Mouse (Mus musculus) intestine, embryonic 14.5 days (tissue): ENCODE measurements around the gene March4. TPM values are rescaled to one million over a fixed set of nuclear protein-coding genes. Genes with fewer than 3 reads are reported as not detected.

ENCODE experiments used
- ATAC-seq: fragments of 200-750 bp; cut with Nextera tagmentation; replicated peaks from 2 replicates; pipeline ENCODE4 v1.8.0; 2017; ENCODE audit warnings: low read depth, moderate number of reproducible peaks, moderate TSS enrichment, moderate library complexity; ENCODE audit not compliant: low FRiP score, low TSS enrichment
- DNase-seq: peaks from one replicate; pipeline ENCODE4 v3.0.0-alpha.2; 2018; ENCODE audit warnings: low spot score
- H3K27ac ChIP-seq: fragments of 300-500 bp; sonication (generic); 2 replicates; pipeline ENCODE4 v1.5.1; 2014; ENCODE audit warnings: low read depth, mild to moderate bottlenecking, control low read depth
- H3K27me3 ChIP-seq: fragments of 300-500 bp; sonication (generic); replicated peaks from 2 replicates; pipeline ENCODE4 v1.6.1; 2014; ENCODE audit warnings: low read length, control low read depth; ENCODE audit not compliant: control insufficient read depth, insufficient read depth
- H3K36me3 ChIP-seq: fragments of 300-500 bp; sonication (generic); 2 replicates; pipeline ENCODE4 v1.6.1; 2014; ENCODE audit warnings: low read length, control low read depth; ENCODE audit not compliant: control insufficient read depth, insufficient read depth
- H3K4me1 ChIP-seq: fragments of 300-500 bp; sonication (generic); replicated peaks from 2 replicates; pipeline ENCODE4 v1.6.1; 2014; ENCODE audit warnings: low read length, control low read depth, mixed read lengths; ENCODE audit not compliant: control insufficient read depth, insufficient read depth
- H3K4me2 ChIP-seq: fragments of 300-500 bp; sonication (generic); 2 replicates; pipeline ENCODE4 v1.6.1; 2014; ENCODE audit warnings: low read length
- H3K4me3 ChIP-seq: fragments of 300-500 bp; sonication (generic); 2 replicates; pipeline ENCODE4 v1.5.1; 2014; ENCODE audit warnings: low read depth, low read length, control low read depth, mixed read lengths
- H3K9ac ChIP-seq: fragments of 300-500 bp; sonication (generic); 2 replicates; pipeline ENCODE4 v1.6.1; 2014; ENCODE audit warnings: mild to moderate bottlenecking, low read length
- H3K9me3 ChIP-seq: fragments of 300-500 bp; sonication (generic); 2 replicates; pipeline ENCODE4 v1.6.1; 2016; ENCODE audit warnings: low read length, control low read depth; ENCODE audit not compliant: control insufficient read depth
- whole genome bisulfite sequencing: fragments of 180-500 bp; shearing (Covaris S2); extraction: QIAGEN DNeasy Blood & Tissue Kit; methylation state at CpG from one replicate; pipeline ENCODE4 v1.1.7; 2014; 5-methylcytosine and 5-hydroxymethylcytosine counted together
- polyA plus RNA-seq: library from polyadenylated mRNA; unstranded; fragments of >200 nt; fragmentation: Nextera tagmentation; extraction: Ambion mirVana; gene quantifications from 2 replicates; pipeline ENCODE4 v1.2.1, GENCODE M21; 2014

March4 gene
- polyA plus RNA-seq, 1 experiment from 2014 or later: 0.66 TPM

DNA sequence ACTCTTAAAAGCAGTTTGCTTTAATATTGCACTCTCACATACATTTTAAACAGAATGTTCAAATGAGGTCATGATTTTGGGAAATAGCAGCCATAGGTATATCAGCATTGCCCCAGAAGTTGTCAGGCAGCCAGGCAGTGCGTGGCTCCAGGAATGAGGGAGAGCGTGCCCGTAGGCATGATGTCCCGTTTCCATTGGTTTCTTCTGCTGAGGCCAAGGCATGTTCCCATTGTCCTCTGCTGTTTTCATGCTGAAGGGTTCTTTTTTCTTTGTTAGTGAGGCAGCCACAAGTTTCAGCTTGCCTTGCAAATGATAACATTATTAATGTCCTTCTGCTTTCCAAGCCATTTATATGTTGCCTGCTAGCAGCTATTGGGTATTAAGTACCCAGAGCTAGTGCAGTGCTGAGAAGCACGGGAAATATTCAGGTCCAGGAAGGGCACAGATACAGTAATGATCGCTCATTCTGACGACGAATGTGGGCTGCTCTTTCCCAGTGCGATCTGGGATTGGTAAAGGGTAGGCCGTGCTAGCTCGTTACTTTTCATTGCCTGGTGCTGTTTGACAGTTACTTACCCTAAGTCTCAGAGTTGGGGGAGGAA, 156.9 kb downstream of the March4 start:
- Histone ChIP-seq H3K27ac (no peak overlapping the region), H3K4me1 (no peaks in the 10 kb centered on the region), H3K9ac (no peak overlapping the region), H3K36me3 (peaks cover 19% of the 10 kb centered on the region), H3K4me2 (no peak overlapping the region), H3K27me3 (no peaks in the 10 kb centered on the region), H3K4me3 (no peak overlapping the region), H3K9me3 (no peaks in the 10 kb centered on the region)
- no peak for ATAC-seq
- DNase-seq: no peak
- WGBS: 96% methylated on average over 11 of the region's 11 CpGs

DNA sequence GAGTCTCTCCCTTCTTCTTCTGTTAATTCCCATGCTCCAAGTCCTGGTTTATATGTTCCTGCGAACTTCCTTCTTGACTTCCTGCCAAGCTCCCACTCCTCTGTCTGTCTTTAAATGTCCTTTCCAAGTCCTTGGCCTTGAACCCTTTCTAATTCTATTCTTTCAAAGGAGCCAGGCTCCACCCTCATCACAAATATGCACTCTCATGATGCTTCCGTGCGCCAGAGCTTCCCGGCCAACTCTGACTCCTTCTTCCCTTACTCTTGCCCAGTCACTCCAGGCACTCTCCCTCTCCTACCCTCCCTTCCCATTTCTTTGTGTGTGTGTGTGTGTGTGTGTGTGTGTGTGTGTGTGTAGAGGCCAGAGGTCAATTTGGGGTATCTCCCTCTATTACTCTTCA, 158.6 kb downstream of the March4 start:
- ATAC-seq (no peak), DNase-seq (no peak)
- Histone ChIP-seq H3K27me3 (no peaks in the 10 kb centered on the region), H3K9me3 (no peaks in the 10 kb centered on the region), H3K4me3 (no peak overlapping the region), H3K9ac (no peak overlapping the region), H3K4me1 (no peaks in the 10 kb centered on the region), H3K4me2 (no peak overlapping the region), H3K27ac (no peak overlapping the region), H3K36me3 (peaks cover 12% of the 10 kb centered on the region; the same call in 1 of the 2 replicates)
- WGBS: 84% methylated on average over 4 of the region's 4 CpGs

Other genes starting within 250 kb of the March4 start
- 41.0 and 47.8 TPM in 2 replicates for gene Xrcc5, start 229.5 kb downstream of the March4 start, polyA plus RNA-seq
- gene Smarcal1, start 46.3 kb upstream of the March4 start, polyA plus RNA-seq: 23.2 and 24.2 TPM in 2 replicates
- not detected in 2 replicates for gene Ankar, start 163.6 kb upstream of the March4 start, polyA plus RNA-seq
- 2,411 and 2,681 TPM in 2 replicates for gene Rpl37a, start 174.4 kb upstream of the March4 start, polyA plus RNA-seq